Mouse (Mus musculus): ENCODE results near the gene St8sia6. TPM values are rescaled to one million over a fixed set of nuclear protein-coding genes. Genes with fewer than 3 reads are reported as not detected.
"Not testable (repeated sequence)": the region's sequence is repeated elsewhere in the genome, so short reads cannot be mapped to it uniquely, and the experiment has no call there.

Gene St8sia6
- total and polyA plus RNA-seq, 2 experiments from 2014 or later = 0.70 to 9.1 TPM

DNA sequence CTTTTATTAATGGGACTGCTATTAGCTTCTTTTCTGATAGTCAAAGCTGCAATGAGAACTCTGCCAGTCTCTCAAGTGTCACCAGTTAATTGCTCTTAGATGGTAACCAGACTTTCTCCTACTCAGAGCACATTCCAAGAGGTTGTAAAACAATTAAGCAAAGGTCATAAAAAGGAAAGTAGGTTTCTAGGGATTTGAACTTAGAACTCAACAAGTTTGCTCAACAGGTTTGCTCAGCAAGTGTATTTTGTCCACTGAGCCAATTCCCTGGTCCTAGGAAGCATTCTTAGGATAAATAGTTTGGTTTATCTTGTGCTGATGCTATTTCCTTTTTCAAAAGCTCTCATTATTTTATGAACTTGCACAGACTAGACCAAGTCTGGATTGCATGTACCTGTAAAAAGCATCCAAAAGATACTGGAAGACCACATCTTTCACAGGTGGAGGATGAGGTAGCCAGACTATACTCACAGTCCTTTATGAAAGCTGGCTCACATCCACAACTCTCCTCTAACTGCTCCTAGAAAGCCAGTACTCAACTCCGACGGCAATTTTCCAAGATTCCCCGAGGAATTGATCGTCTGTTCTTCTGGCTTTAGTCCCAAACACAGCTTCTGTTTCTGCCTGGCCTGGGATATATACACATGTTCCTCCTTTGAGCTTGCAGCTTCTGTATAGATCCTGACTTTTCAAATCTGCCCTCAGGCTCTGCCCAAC lies 111.2 kb downstream of the St8sia6 start:
- H3K9ac ChIP-seq (replicated peaks; ENCODE audit: low read depth, low read length) = no peak overlapping the region
- no peaks in the 10 kb centered on the region for H3K9me3 ChIP-seq (replicated peaks; ENCODE audit: control insufficient read depth, low read length)
- no peaks in the 10 kb centered on the region for H3K27me3 ChIP-seq (ENCODE audit: control insufficient read depth, insufficient read depth, low read length)
- no peaks in the 10 kb centered on the region for H3K4me1 ChIP-seq (ENCODE audit: control insufficient read depth, insufficient read depth)
- no peak overlapping the region for H3K27ac ChIP-seq (ENCODE audit: low read depth)
- no peak for DNase-seq (ENCODE audit: low spot score)
- H3K4me3 ChIP-seq (ENCODE audit: low read depth, low read length) = no peak overlapping the region
- no peak for ATAC-seq (ENCODE audit: insufficient read depth, low read depth)
- H3K4me2 ChIP-seq (ENCODE audit: low read depth, low read length) = no peak overlapping the region
- WGBS = 52% methylated on average over 4 of the region's 4 CpGs
- TF ChIP-seq CTCF (IDR thresholded peaks at IDR 0.05; ENCODE audit: low read depth) = no peak
- no peak for TF ChIP-seq EP300 (IDR thresholded peaks at IDR 0.05; ENCODE audit: low read depth)
- H3K36me3 ChIP-seq (replicated peaks; ENCODE audit: control insufficient read depth, insufficient read depth, low read length) = no peaks in the 10 kb centered on the region

DNA sequence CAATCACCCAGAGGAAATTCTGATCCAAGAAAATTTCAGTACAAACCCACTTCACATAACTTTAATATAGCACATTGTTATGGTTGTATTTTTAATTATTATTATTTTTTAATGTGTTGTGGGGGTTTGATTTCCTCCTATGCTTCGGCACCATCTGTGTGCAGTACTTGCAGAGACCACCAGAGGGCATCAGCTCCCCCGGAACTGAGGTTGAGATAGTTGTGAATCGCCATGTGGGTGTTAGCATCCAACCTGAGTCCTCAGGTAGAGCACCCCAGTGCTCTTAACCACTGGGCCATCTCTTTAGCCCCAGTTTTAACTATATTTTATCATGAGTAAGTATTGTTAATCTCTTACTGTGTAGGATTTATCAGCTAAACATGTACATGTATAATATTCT lies 120.9 kb downstream of the St8sia6 start:
- TF ChIP-seq EP300 (IDR thresholded peaks at IDR 0.05; ENCODE audit: low read depth) (no peak), CTCF (IDR thresholded peaks at IDR 0.05; ENCODE audit: low read depth) (peak; percentile 32)
- Histone ChIP-seq H3K27ac (ENCODE audit: low read depth) (no peak overlapping the region), H3K27me3 (ENCODE audit: control insufficient read depth, insufficient read depth, low read length) (no peaks in the 10 kb centered on the region), H3K36me3 (replicated peaks; ENCODE audit: control insufficient read depth, insufficient read depth, low read length) (no peaks in the 10 kb centered on the region), H3K4me3 (ENCODE audit: low read depth, low read length) (no peak overlapping the region), H3K9ac (replicated peaks; ENCODE audit: low read depth, low read length) (no peak overlapping the region), H3K4me2 (ENCODE audit: low read depth, low read length) (no peak overlapping the region), H3K9me3 (replicated peaks; ENCODE audit: control insufficient read depth, low read length) (no peaks in the 10 kb centered on the region), H3K4me1 (ENCODE audit: control insufficient read depth, insufficient read depth) (no peaks in the 10 kb centered on the region)
- no peak for DNase-seq (ENCODE audit: low spot score)
- no peak for ATAC-seq (ENCODE audit: insufficient read depth, low read depth)
- 64% methylated on average over 3 of the region's 3 CpGs for WGBS

DNA sequence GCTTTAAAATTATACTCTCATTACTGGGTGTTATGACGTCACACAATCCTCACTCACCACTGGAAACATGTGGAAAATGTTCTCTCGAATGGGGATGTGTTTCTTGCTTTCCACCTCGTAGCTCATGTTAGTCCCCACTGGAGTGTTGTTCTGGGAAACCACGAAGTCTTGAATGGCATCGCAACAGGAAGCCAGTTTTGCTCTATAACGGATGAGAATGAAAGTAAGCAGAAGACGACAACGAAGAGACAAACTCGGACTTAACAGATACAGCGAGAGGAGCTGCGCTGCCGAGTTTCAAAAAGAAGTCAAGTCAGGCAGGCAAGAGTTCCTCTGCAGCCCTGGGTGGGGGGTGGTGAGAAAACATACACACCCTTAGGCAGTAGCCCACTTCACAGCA lies 121.4 kb downstream of the St8sia6 start:
- TF ChIP-seq EP300 (IDR thresholded peaks at IDR 0.05; ENCODE audit: low read depth) (no peak), CTCF (IDR thresholded peaks at IDR 0.05; ENCODE audit: low read depth) (no peak)
- H3K4me3 ChIP-seq (ENCODE audit: low read depth, low read length) = no peak overlapping the region
- no peak for DNase-seq (ENCODE audit: low spot score)
- H3K9ac ChIP-seq (replicated peaks; ENCODE audit: low read depth, low read length) = no peak overlapping the region
- WGBS = 75% methylated on average over 12 of the region's 12 CpGs
- ATAC-seq (ENCODE audit: insufficient read depth, low read depth) = no peak
- H3K27me3 ChIP-seq (ENCODE audit: control insufficient read depth, insufficient read depth, low read length) = no peaks in the 10 kb centered on the region
- no peaks in the 10 kb centered on the region for H3K36me3 ChIP-seq (replicated peaks; ENCODE audit: control insufficient read depth, insufficient read depth, low read length)
- no peaks in the 10 kb centered on the region for H3K9me3 ChIP-seq (replicated peaks; ENCODE audit: control insufficient read depth, low read length)
- no peaks in the 10 kb centered on the region for H3K4me1 ChIP-seq (ENCODE audit: control insufficient read depth, insufficient read depth)
- no peak overlapping the region for H3K4me2 ChIP-seq (ENCODE audit: low read depth, low read length)
- H3K27ac ChIP-seq (ENCODE audit: low read depth) = no peak overlapping the region

DNA sequence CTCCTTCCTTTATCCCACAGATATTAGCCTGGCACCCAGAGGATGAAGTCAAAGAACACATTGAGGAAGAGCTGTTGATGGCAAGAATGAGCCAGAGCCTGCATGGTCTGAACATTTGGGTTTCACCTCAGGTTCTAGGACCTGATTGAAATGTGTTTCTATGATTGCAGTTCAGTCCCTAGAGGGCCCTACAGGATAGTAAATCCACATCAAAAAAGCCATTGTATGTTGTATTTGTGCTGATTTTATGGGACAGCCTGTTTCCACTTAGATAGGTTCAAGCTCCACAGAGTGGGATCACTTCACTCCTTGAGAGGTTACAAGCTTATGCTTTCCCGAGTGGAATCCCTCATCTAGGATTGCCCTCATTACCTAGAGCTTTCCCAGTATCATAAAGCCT lies 159.0 kb downstream of the St8sia6 start:
- H3K27me3 ChIP-seq (ENCODE audit: control insufficient read depth, insufficient read depth, low read length) = no peaks in the 10 kb centered on the region
- H3K36me3 ChIP-seq (replicated peaks; ENCODE audit: control insufficient read depth, insufficient read depth, low read length) = no peaks in the 10 kb centered on the region
- ATAC-seq (ENCODE audit: insufficient read depth, low read depth) (no peak), DNase-seq (ENCODE audit: low spot score) (no peak)
- H3K4me1 ChIP-seq (ENCODE audit: control insufficient read depth, insufficient read depth) = no peaks in the 10 kb centered on the region
- TF ChIP-seq CTCF (IDR thresholded peaks at IDR 0.05; ENCODE audit: low read depth) = peak; percentile 17; the same call in 1 of the 2 replicates
- no peak for TF ChIP-seq EP300 (IDR thresholded peaks at IDR 0.05; ENCODE audit: low read depth)
- no peak overlapping the region for H3K27ac ChIP-seq (ENCODE audit: low read depth)
- WGBS = 40% methylated on average over 1 of the region's 1 CpGs
- H3K4me3 ChIP-seq (ENCODE audit: low read depth, low read length) = no peak overlapping the region
- H3K9me3 ChIP-seq (replicated peaks; ENCODE audit: control insufficient read depth, low read length) = no peaks in the 10 kb centered on the region
- H3K4me2 ChIP-seq (ENCODE audit: low read depth, low read length) = no peak overlapping the region
- no peak overlapping the region for H3K9ac ChIP-seq (replicated peaks; ENCODE audit: low read depth, low read length)

DNA sequence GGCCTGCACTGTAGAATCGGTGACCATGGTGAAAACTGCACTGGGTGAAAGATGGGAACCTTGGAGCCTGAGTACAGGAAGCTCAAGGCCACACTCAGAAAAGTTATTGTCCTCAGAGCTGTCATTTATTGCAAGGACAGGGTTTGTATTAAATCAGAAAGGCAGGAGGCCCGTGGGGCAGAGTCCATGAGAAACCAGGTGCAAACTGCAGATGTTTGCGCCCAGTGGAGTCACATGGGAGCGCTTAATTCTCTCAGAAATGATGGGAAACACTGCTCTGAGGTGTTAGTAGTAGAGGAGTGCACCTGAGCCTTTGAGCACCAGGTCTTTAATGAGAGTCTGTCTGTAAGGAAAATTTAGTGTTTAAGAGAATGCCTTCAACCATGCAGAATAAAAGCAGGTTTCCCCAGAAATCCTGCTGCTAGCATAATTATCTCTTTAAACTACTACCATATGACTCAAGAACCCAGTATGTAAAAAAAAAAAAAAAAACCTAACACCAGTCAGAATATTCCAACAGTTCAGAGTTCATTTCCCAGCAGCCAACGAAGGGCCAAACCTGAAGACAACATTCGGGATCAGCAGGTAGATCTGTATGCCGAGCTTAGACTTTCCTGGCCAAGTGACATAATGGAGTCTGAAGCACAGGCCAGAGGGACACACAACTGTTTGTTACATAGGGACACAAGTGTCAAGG lies 163.6 kb downstream of the St8sia6 start:
- H3K9ac ChIP-seq (replicated peaks; ENCODE audit: low read depth, low read length) = no peak overlapping the region
- H3K27me3 ChIP-seq (ENCODE audit: control insufficient read depth, insufficient read depth, low read length) = no peaks in the 10 kb centered on the region
- no peak for DNase-seq (ENCODE audit: low spot score)
- H3K4me2 ChIP-seq (ENCODE audit: low read depth, low read length) = no peak overlapping the region
- H3K4me3 ChIP-seq (ENCODE audit: low read depth, low read length) = no peak overlapping the region
- H3K9me3 ChIP-seq (replicated peaks; ENCODE audit: control insufficient read depth, low read length) = no peaks in the 10 kb centered on the region
- H3K27ac ChIP-seq (ENCODE audit: low read depth) = no peak overlapping the region
- no peaks in the 10 kb centered on the region for H3K4me1 ChIP-seq (ENCODE audit: control insufficient read depth, insufficient read depth)
- 77% methylated on average over 7 of the region's 7 CpGs for WGBS
- ATAC-seq (ENCODE audit: insufficient read depth, low read depth) = no peak
- TF ChIP-seq EP300 (IDR thresholded peaks at IDR 0.05; ENCODE audit: low read depth) (no peak), CTCF (IDR thresholded peaks at IDR 0.05; ENCODE audit: low read depth) (no peak)
- H3K36me3 ChIP-seq (replicated peaks; ENCODE audit: control insufficient read depth, insufficient read depth, low read length) = no peaks in the 10 kb centered on the region

DNA sequence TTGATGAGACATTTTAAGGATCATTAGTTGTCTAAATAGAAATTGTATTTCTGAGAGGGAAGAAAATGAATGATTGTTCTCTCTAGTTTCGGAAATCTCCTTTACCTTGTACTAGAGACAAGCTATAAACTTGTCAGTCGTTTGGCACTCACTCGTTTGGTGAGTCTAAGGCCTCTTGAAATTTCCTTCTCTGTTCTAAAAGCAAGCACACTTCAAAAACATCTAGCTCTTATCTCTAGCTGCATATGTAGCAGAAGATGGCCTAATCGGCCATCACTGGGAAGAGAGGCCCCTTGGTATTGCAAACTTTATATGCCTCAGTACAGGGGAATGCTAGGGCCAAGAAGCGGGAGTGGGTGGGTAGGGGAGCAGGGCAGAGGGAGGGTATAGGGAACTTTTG lies 190.2 kb downstream of the St8sia6 start:
- not testable (repeated sequence) for H3K4me3 ChIP-seq (ENCODE audit: low read depth, low read length); H3K27me3 ChIP-seq (ENCODE audit: control insufficient read depth, insufficient read depth, low read length); DNase-seq (ENCODE audit: low spot score); H3K27ac ChIP-seq (ENCODE audit: low read depth); H3K9ac ChIP-seq (replicated peaks; ENCODE audit: low read depth, low read length); H3K4me2 ChIP-seq (ENCODE audit: low read depth, low read length); H3K9me3 ChIP-seq (replicated peaks; ENCODE audit: control insufficient read depth, low read length); H3K36me3 ChIP-seq (replicated peaks; ENCODE audit: control insufficient read depth, insufficient read depth, low read length); ATAC-seq (ENCODE audit: insufficient read depth, low read depth); H3K4me1 ChIP-seq (ENCODE audit: control insufficient read depth, insufficient read depth)
- WGBS = 39% methylated on average over 4 of the region's 5 CpGs

All from heart, postnatal 0 days (tissue).